Mouse (Mus musculus): ENCODE results near the gene Mllt10. TPM values are rescaled to one million over a fixed set of nuclear protein-coding genes. Genes with fewer than 3 reads are reported as not detected.

The Mllt10 gene
- polyA plus RNA-seq, 2 experiments = 14.4 to 16.4 TPM

DNA sequence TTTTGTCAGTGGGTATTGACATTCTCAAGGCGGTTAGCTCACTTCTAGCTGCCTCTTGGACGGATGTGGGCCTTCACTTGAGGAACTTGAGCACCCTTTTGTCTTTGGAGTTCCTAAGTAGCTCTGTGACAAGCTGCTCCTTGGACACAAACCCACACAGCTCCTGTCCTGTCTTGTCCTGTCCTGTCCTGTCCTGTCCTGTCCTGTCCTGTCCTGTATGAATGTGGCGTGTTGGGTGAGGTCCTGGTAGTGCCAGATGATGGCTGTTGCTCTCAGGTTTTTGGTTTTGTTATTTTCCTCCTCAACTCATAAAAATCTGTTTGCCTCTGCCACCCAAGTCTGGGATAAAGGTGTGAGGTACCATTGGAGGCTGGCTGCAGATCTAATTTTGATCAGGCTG lies 61.4 kb downstream of the Mllt10 start:
- H3K4me3 ChIP-seq (ENCODE audit: insufficient read depth in 1 of 2, low read depth in 2 of 2, low read length in 2 of 2) = no peak overlapping the region
- TF ChIP-seq CTCF (IDR thresholded peaks at IDR 0.05; ENCODE audit: low read depth) (no peak), EP300 (IDR thresholded peaks at IDR 0.05; ENCODE audit: low read depth) (no peak)
- H3K27me3 ChIP-seq (ENCODE audit: control insufficient read depth, insufficient read depth, low read length) = no peaks in the 10 kb centered on the region
- no peak overlapping the region for H3K4me2 ChIP-seq (ENCODE audit: low read depth)
- no peak for ATAC-seq (ENCODE audit: insufficient read depth)
- H3K27ac ChIP-seq = no peak overlapping the region
- peaks cover 6% of the 10 kb centered on the region for H3K36me3 ChIP-seq (replicated peaks; ENCODE audit: control insufficient read depth, insufficient read depth, low read depth)
- H3K9me3 ChIP-seq (ENCODE audit: control insufficient read depth, low read length) = no peaks in the 10 kb centered on the region
- H3K9ac ChIP-seq (replicated peaks) = no peak overlapping the region
- WGBS (ENCODE audit: insufficient replicate concordance) = 83% methylated on average over 3 of the region's 3 CpGs
- DNase-seq (ENCODE audit: low read depth in 3 of 3, low spot score in 3 of 3) = no peak
- H3K4me1 ChIP-seq (replicated peaks; ENCODE audit: control insufficient read depth in 2 of 2, insufficient read depth in 2 of 2, low read length in 1 of 2) = no peaks in the 10 kb centered on the region

DNA sequence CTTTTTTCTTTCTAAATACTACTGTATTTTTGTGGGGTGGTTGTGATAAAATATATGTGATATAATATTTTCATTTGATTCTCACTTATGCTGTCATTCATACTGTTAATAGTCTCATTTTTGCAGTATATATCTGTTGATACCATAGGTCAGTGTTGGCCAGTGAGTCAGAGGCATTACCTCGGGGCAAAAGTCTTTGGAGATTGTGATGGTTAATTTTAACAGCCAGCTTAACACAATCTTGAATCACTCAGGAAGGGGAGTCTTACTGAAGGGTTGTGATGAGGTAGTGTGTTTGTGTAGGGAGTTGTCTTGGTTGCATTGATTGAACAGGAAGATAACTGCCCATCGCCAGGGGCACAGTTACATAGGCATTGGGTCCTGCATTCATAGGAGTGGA lies 83.1 kb downstream of the Mllt10 start:
- WGBS (ENCODE audit: insufficient replicate concordance) = 63% methylated on average over 2 of the region's 2 CpGs
- no peaks in the 10 kb centered on the region for H3K9me3 ChIP-seq (ENCODE audit: control insufficient read depth, low read length)
- no peaks in the 10 kb centered on the region for H3K27me3 ChIP-seq (ENCODE audit: control insufficient read depth, insufficient read depth, low read length)
- no peak overlapping the region for H3K9ac ChIP-seq (replicated peaks)
- no peak for DNase-seq (ENCODE audit: low read depth in 3 of 3, low spot score in 3 of 3)
- no peak overlapping the region for H3K4me3 ChIP-seq (ENCODE audit: insufficient read depth in 1 of 2, low read depth in 2 of 2, low read length in 2 of 2)
- peaks cover 11% of the 10 kb centered on the region for H3K36me3 ChIP-seq (replicated peaks; ENCODE audit: control insufficient read depth, insufficient read depth, low read depth)
- no peaks in the 10 kb centered on the region for H3K4me1 ChIP-seq (replicated peaks; ENCODE audit: control insufficient read depth in 2 of 2, insufficient read depth in 2 of 2, low read length in 1 of 2)
- ATAC-seq (ENCODE audit: insufficient read depth) = no peak
- H3K4me2 ChIP-seq (ENCODE audit: low read depth) = no peak overlapping the region
- H3K27ac ChIP-seq = no peak overlapping the region
- TF ChIP-seq CTCF (IDR thresholded peaks at IDR 0.05; ENCODE audit: low read depth) (no peak), EP300 (IDR thresholded peaks at IDR 0.05; ENCODE audit: low read depth) (no peak)

DNA sequence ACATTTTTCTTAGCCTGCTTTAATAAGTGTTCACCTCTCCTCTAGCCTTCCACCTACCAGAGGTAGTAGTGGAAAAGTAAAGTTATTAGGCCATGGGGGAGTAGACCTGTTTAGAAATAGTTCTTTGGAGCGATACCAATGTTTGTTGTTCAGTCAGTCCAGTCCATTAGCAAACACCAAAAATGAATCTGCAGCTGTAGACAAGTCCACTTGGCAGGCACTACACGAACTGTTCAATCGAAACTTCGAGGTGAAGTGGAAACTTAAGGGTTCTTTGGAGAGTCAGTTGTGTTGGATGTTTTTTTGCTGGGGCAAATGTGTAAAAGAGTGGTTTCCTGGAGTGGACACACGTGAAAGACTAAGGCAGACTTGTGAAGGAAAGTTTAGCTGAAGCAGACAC lies 84.6 kb downstream of the Mllt10 start:
- no peak overlapping the region for H3K27ac ChIP-seq
- 83% methylated on average over 5 of the region's 5 CpGs for WGBS (ENCODE audit: insufficient replicate concordance)
- peaks cover 11% of the 10 kb centered on the region for H3K36me3 ChIP-seq (replicated peaks; ENCODE audit: control insufficient read depth, insufficient read depth, low read depth)
- H3K4me2 ChIP-seq (ENCODE audit: low read depth) = no peak overlapping the region
- no peaks in the 10 kb centered on the region for H3K27me3 ChIP-seq (ENCODE audit: control insufficient read depth, insufficient read depth, low read length)
- no peak for TF ChIP-seq EP300 (IDR thresholded peaks at IDR 0.05; ENCODE audit: low read depth)
- no peak for TF ChIP-seq CTCF (IDR thresholded peaks at IDR 0.05; ENCODE audit: low read depth)
- no peak for DNase-seq (ENCODE audit: low read depth in 3 of 3, low spot score in 3 of 3)
- H3K4me3 ChIP-seq (ENCODE audit: insufficient read depth in 1 of 2, low read depth in 2 of 2, low read length in 2 of 2) = no peak overlapping the region
- H3K4me1 ChIP-seq (replicated peaks; ENCODE audit: control insufficient read depth in 2 of 2, insufficient read depth in 2 of 2, low read length in 1 of 2) = no peaks in the 10 kb centered on the region
- ATAC-seq (ENCODE audit: insufficient read depth) = no peak
- H3K9me3 ChIP-seq (ENCODE audit: control insufficient read depth, low read length) = no peaks in the 10 kb centered on the region
- no peak overlapping the region for H3K9ac ChIP-seq (replicated peaks)

DNA sequence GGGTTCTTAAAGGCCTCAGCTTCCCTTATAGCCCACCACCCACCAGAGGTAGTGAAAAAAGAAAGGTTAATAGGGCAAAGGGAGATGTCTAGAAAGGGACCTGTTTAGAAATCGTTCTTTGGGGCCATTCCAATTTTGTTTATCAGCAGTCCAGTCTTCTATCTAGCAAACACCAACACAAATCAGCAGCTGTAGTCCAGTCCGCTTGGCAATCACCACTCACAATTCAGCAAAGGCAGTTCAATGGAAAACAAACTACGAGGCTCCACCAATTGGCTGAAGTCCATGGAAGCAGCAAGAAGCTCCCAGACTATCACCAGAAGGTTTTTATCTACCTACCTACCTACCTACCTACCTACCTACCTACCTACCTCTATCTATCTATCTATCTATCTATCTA lies 101.1 kb downstream of the Mllt10 start:
- ATAC-seq (ENCODE audit: insufficient read depth) (no peak), DNase-seq (ENCODE audit: low read depth in 3 of 3, low spot score in 3 of 3) (no peak)
- Histone ChIP-seq H3K9ac (replicated peaks) (no peak overlapping the region), H3K4me3 (ENCODE audit: insufficient read depth in 1 of 2, low read depth in 2 of 2, low read length in 2 of 2) (no peak overlapping the region), H3K27ac (no peak overlapping the region), H3K4me2 (ENCODE audit: low read depth) (no peak overlapping the region), H3K27me3 (ENCODE audit: control insufficient read depth, insufficient read depth, low read length) (no peaks in the 10 kb centered on the region), H3K36me3 (replicated peaks; ENCODE audit: control insufficient read depth, insufficient read depth, low read depth) (peaks cover 6% of the 10 kb centered on the region), H3K9me3 (ENCODE audit: control insufficient read depth, low read length) (no peaks in the 10 kb centered on the region), H3K4me1 (replicated peaks; ENCODE audit: control insufficient read depth in 2 of 2, insufficient read depth in 2 of 2, low read length in 1 of 2) (no peaks in the 10 kb centered on the region)
- TF ChIP-seq CTCF (IDR thresholded peaks at IDR 0.05; ENCODE audit: low read depth) (no peak), EP300 (IDR thresholded peaks at IDR 0.05; ENCODE audit: low read depth) (no peak)
- 87% methylated on average over 3 of the region's 3 CpGs for WGBS (ENCODE audit: insufficient replicate concordance)

DNA sequence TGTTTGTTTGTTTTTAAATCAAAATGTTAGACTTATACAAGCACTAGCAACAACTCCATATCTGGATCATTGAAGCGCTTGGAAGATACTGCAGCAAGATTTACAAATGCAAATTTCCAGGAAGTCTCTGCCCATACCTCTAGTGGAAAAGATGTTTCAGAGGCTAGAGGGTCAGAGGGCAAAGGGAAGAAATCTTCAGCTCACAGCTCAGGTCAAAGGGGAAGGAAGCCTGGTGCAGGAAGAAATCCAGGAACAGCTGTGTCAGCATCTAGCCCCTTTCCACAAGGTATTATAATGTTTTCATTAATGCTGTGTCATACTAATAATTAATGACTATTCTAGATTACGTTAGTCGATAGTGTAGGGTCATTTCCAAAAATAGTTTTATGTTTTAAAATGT lies 104.4 kb downstream of the Mllt10 start:
- DNase-seq (ENCODE audit: low read depth in 3 of 3, low spot score in 3 of 3) (no peak), ATAC-seq (ENCODE audit: insufficient read depth) (no peak)
- Histone ChIP-seq H3K4me3 (ENCODE audit: insufficient read depth in 1 of 2, low read depth in 2 of 2, low read length in 2 of 2) (no peak overlapping the region), H3K4me1 (replicated peaks; ENCODE audit: control insufficient read depth in 2 of 2, insufficient read depth in 2 of 2, low read length in 1 of 2) (no peaks in the 10 kb centered on the region), H3K36me3 (replicated peaks; ENCODE audit: control insufficient read depth, insufficient read depth, low read depth) (peaks cover 5% of the 10 kb centered on the region), H3K9ac (replicated peaks) (no peak overlapping the region), H3K27ac (no peak overlapping the region), H3K4me2 (ENCODE audit: low read depth) (no peak overlapping the region), H3K9me3 (ENCODE audit: control insufficient read depth, low read length) (no peaks in the 10 kb centered on the region), H3K27me3 (ENCODE audit: control insufficient read depth, insufficient read depth, low read length) (no peaks in the 10 kb centered on the region)
- 86% methylated on average over 3 of the region's 3 CpGs for WGBS (ENCODE audit: insufficient replicate concordance)
- TF ChIP-seq EP300 (IDR thresholded peaks at IDR 0.05; ENCODE audit: low read depth) (no peak), CTCF (IDR thresholded peaks at IDR 0.05; ENCODE audit: low read depth) (no peak)

All from liver, embryonic 14.5 days (tissue).